Mouse (Mus musculus): ENCODE data around the gene Fn1.

Fn1 gene

DNA sequence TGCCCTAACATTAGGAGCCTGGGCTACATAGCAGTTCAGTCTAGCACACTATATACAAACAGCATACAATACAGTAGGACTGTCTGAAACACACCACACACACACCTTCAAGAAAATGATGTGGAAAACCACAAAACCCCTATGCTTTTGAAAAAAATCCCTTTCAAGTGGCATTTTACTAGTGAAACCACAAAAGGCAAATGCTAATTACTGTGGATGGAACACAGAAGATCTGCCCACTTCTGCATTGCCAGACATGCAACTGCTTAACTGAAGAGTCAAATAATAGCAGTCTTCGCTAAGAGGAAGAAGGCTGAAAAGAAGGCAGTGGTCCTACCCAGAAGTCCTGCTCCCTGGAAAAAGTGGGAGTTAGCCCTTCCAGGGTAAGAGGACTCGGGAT lies 58.7 kb downstream of the Fn1 start:
- no peak for DNase-seq

DNA sequence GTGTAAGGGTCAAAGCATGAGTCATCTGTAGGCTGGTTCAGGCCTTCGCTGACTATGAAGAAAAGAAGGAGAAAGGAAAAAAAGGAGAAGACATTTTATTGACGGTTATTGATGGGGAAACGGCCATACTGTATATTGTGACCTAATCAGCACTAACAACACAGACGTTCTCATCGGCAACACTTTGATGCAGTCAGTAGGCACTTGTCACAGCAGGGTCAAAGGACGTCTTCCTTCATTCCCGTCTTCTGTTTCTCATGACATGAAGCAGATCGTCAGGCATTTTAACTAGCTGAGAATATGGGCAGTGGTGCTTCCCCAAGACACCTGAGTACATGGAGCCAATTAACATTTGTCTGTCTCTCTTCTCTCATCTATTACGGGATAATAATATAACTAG lies 59.8 kb downstream of the Fn1 start:
- DNase-seq: no peak

DNA sequence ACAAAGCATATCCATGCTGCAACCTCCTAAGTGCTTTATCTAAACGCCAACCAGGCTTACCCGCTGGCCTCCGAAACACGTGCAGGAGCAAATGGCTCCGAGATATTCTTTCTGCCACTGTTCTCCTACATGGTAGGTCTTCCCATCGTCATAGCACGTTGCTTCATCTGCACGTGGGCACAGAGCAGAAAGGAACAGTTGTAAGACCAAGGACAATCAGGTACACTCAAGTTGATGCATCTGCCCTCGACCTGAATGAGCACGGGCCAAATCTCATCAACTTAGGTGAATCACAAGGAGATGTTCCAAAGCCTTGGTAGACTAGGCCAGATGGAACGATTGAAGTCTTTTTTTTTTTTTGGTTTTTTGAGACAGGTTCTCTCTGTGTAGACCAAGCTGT lies 63.0 kb downstream of the Fn1 start:
- DNase-seq: no peak

- DNase-seq: no peak
Observed at GRCm38 (mm10) chr1:71586658-71587057, 66.3 kb downstream of the Fn1 start.

DNA sequence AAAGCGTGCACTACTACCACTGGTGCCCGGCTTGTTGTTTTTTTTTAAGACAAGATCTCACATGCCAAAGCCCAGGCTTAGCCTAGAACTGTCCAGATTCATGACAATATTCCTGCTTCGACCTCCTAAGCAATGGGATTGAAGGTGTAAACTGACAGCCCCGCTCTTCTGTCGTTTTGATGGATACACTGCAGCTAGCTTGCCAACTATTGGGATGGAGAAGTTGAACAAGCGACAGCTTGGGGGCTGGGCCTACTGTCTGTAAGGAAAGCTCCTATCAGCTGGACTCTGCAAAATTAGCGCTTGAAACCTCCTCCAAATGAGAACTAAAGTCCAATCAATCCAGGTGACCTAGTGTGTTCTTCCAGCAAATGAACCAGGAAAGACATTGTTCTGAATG lies 69.1 kb downstream of the Fn1 start:
- DNase-seq: no peak

GRCm38 (mm10) chr1:71583302-71583701 lies 69.7 kb downstream of the Fn1 start:
- DNase-seq: no peak

GRCm38 (mm10) chr1:71580408-71580807 lies 72.6 kb downstream of the Fn1 start:
- DNase-seq: no peak

GRCm38 (mm10) chr1:71579526-71579925 lies 73.5 kb downstream of the Fn1 start:
- no peak for DNase-seq

- no peak for DNase-seq
Observed at GRCm38 (mm10) chr1:71576837-71577236, 76.2 kb downstream of the Fn1 start.

DNA sequence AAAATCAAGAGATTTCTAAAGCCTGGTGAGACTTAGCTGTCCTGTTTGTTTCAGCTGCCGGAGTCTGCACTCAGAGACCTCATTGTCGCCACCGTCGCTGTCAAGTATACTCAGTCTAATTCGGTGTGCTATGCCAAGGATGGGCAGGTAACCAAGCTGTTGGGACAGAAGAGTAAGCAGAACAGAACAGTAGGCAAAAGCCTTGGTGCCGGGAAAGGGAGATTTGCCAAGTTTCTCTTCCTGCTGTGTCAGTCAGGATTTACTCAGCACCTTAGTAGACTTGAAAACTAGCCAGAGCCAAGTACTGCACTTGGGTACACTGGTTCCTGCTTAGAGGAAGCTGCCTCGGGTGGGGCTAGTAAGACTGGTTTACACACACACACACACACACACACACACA lies 77.0 kb downstream of the Fn1 start:
- peak; percentile 64 for DNase-seq

DNA sequence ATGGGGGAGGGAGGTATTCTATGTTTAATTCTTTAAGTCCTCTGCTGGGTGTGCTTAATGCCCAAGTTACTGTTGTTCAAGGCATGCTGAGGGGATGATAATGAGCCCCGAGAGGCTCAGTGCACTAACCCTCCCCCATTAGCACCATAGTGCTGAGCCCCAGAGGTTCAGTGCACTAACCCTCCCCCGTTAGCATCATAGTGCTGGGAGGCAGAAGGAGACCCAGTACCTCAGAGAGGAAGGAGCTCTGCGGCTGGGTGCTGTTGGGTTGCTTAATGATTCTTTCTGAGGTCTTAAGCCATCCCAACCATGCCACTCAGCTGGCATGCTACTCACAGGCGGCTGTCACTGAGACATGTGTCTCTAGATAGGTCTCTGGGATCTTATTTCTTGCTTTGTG lies 82.9 kb downstream of the Fn1 start:
- DNase-seq: no peak

GRCm38 (mm10) chr1:71567884-71568605 lies 85.0 kb downstream of the Fn1 start:
- no peak for DNase-seq

- no peak for DNase-seq
Observed at GRCm38 (mm10) chr1:71564291-71564690, 88.7 kb downstream of the Fn1 start.

- no peak for DNase-seq
Observed at GRCm38 (mm10) chr1:71560626-71561025, 92.4 kb downstream of the Fn1 start.

DNA sequence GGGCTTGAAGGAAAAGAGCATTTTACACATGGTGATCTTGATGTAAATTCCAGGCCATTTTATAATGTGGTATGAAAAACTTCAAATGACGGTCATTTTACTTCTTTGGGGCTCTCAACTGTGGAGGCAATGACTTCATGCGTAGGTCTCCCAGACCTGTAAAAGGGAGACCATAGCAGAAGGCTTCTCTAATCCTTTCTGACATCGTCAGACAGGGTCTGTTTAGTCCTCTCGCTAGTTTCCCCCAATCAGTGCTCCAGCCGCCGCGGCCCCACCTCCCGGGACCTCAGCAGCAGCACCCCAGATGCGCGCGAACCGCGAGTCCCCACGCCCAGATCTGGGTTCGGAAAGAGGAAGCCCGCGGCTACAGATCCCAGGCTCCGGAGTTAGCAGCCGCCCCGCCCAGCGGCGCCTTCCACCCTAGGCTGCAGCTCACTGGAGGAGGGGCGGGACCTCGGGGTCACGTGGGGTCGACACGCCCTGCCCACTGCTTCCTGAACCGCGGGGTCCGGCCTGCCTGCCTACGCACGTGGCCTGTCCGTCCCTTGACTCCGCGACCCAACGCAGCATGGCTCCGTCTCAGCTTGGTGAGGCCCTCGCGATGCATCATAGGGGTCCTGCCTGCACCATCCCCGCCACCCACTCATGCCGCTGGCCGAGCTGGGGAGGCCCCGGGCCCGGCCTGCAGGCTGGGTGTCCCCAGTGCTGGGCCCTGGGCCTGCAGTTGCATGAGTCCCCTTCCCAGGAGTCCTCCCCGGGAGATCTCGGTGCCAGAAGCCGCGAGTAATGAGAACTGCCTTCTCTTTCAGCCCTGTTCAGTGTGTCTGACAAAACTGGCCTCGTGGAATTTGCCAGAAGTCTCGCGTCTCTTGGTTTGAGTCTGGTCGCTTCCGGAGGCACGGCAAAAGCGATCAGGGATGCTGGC lies 96.0 kb downstream of the Fn1 start, which contains the start of gene Atic:
Gene Atic (plus strand): TSS at position 463 of the 925 bp plus-strand sequence.
- peak; percentile 80 for DNase-seq

DNA sequence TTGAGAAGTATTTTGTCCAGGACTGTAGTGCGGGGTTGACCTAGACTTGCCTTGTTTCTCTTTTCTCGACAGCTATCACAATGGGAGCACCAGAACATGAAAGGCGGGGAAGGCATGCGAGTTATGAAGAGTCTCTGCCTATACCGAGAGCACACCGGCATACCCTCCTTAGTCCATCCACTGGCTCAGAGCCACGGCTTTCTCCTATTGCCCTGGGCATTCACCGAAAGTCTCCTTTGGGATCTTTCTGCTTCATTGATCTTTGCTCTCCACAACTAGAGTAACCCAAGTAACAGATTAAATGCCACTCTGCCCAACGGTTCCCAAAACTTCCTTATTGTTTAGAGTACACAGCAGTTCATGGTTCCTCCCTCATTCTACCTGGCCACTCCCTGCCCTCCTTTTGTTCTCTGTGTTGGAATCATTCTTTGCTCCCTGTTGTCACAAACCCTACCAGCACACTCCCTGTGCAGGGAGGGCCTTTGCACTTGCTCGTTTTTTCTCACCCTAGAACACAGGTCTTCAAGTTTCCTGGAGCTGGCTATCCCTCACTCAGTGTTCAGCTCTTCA lies 102.3 kb downstream of the Fn1 start:
- DNase-seq: no peak

GRCm38 (mm10) chr1:71540437-71540836 lies 112.6 kb downstream of the Fn1 start:
- peak; percentile 14 for DNase-seq

- no peak for DNase-seq
Observed at GRCm38 (mm10) chr1:71539641-71540040, 113.4 kb downstream of the Fn1 start.

All from cerebellum, adult 9-10 months (tissue).